Mouse (Mus musculus): ENCODE measurements around the gene Zfp317.
"Not testable (repeated sequence)": the region's sequence is repeated elsewhere in the genome, so short reads cannot be mapped to it uniquely, and the experiment has no call there.

Gene Zfp317

GRCm38 (mm10) chr9:19621843-19622822 lies at the start of gene Zfp317:
TSS of gene Zfp317 (plus strand) at chr9:19622102.
- DNase-seq (ENCODE audit: low spot score), result peak; percentile 68

GRCm38 (mm10) chr9:19582317-19582716 lies 39.6 kb upstream of the Zfp317 start, which contains the start of gene Olfr855:
TSS of gene Olfr855 (plus strand) at chr9:19582617.
- DNase-seq (ENCODE audit: low spot score), result no peak

- no peak for DNase-seq (ENCODE audit: low spot score)
Measured at GRCm38 (mm10) chr9:19621297-19621696, 605 bp upstream of the Zfp317 start.

GRCm38 (mm10) chr9:19629574-19629973 lies 7.7 kb downstream of the Zfp317 start:
- DNase-seq (ENCODE audit: low spot score), result no peak

GRCm38 (mm10) chr9:19645193-19645592 lies 23.3 kb downstream of the Zfp317 start:
- DNase-seq (ENCODE audit: low spot score), result no peak

- no peak for DNase-seq (ENCODE audit: low spot score)
Measured at GRCm38 (mm10) chr9:19690281-19690680, 68.4 kb downstream of the Zfp317 start.

GRCm38 (mm10) chr9:19691426-19691825 lies 69.5 kb downstream of the Zfp317 start:
- DNase-seq (ENCODE audit: low spot score), result no peak

GRCm38 (mm10) chr9:19692430-19692829 lies 70.5 kb downstream of the Zfp317 start:
- no peak for DNase-seq (ENCODE audit: low spot score)

GRCm38 (mm10) chr9:19694285-19694684 lies 72.4 kb downstream of the Zfp317 start:
- not testable (repeated sequence) for DNase-seq (ENCODE audit: low spot score)

- not testable (repeated sequence) for DNase-seq (ENCODE audit: low spot score)
Measured at GRCm38 (mm10) chr9:19694898-19695379, 73.0 kb downstream of the Zfp317 start.
